Mouse (Mus musculus) leukemia stem cell, adult 10-12 weeks (primary cell): Measurements from ENCODE around the gene Spam1. TPM values are rescaled to one million over a fixed set of nuclear protein-coding genes. Genes with fewer than 3 reads are reported as not detected.

Experiments
- polyA plus RNA-seq: library from polyadenylated mRNA; stranded (reverse); fragments of >175 nt; gene quantifications from 2 replicates; pipeline ENCODE4 v1.2.3, GENCODE M21; 2012; ENCODE audit warnings: low replicate concordance

Gene Spam1
- polyA plus RNA-seq: not detected in 2 replicates

DNA sequence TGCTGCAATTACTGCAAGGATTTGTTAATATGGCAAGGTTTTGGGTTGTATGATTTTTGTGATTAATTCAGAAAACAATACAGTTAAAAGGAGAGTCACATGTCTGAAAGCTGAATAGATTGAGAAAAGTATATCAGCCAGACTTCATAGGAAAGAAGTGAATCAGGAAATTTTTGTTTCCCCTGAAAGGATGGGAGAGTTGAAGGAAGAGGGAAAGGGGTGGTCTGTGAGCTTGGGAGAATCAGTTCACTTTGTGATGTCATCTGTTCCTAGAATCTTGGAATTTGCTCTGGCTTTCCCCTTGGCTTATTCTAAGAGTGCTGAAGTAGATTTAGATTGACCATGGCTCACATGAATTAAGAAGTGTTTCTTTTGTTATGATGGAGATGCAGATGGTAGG is at the start of gene Spam1:
Gene Spam1, plus strand, starts transcription at position 301 of the 400 bp plus-strand sequence.

GRCm38 (mm10) chr6:24748029-24748428 is 43.0 kb upstream of the Spam1 start, which contains the start of gene Hyal4:
Hyal4 (plus strand) TSS chr6:24748329.

Other genes with a start within 250 kb of the Spam1 start
- gene Lmod2, start 193.4 kb upstream of the Spam1 start, polyA plus RNA-seq: not detected in 2 replicates
- 22.8 and 31.8 TPM in 2 replicates for gene Wasl, start 126.2 kb upstream of the Spam1 start, polyA plus RNA-seq
- gene Hyal6, start 57.9 kb upstream of the Spam1 start, polyA plus RNA-seq: not detected in 2 replicates
- gene Hyal4, start 42.9 kb upstream of the Spam1 start, polyA plus RNA-seq: not detected in 2 replicates
- not detected in 2 replicates for gene Hyal5, start 66.8 kb downstream of the Spam1 start, polyA plus RNA-seq
- gene Tmem229a, start 165.1 kb downstream of the Spam1 start, polyA plus RNA-seq: 0.06 and 0.19 TPM in 2 replicates